ENCODE assay signal across 8 mouse cellular contexts in the genomic region with DNA sequence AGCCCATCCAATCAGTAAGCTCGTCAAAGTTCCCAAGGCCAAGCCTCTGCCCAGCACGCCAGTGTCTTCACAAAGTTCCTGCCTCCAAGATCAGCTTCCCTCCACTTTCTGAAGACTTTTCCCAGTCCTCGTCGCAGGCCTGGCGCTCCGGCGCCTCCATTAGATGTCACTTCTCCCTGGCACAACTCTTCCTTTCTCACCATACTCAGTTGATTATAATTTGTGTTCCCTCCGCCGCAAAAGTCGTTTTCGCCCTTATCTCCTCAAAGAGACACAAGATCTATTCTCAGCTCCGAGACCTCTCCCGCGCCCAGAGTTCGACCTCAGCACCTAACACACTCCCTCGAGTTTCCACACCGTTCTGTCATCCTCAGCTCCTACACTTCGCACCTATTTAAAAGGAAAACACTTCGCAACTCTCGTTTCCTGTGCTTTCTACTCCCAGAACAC. TPM values are rescaled to one million over a fixed set of nuclear protein-coding genes. Genes with fewer than 3 reads are reported as not detected.
DNase-seq lines count a peak whose midpoint lies in the region; ATAC-seq and TF ChIP-seq lines count a peak whose summit lies in the region.

No protein-coding gene starts in this region.

- DNase-seq in gastrocnemius, postnatal 10 days, result peak; percentile 22
- no peak for DNase-seq in gastrocnemius, adult 18-20 months (ENCODE audit: low spot score)
- DNase-seq in c-Kit-positive CD71-positive TER-119-negative erythroid progenitor cells, embryonic 14.5 days (ENCODE audit: low read depth), result peak; percentile 56
- peak; percentile 36 for DNase-seq in heart, postnatal 4 days
- no peak for DNase-seq in liver, embryonic 11.5 days (ENCODE audit: low spot score)
- DNase-seq in urinary bladder, postnatal 25 days (ENCODE audit: low spot score), result no peak

- H3K4me3 ChIP-seq in liver, embryonic 11.5 days (ENCODE audit: low read depth, low read length), result peak overlapping the region; percentile 99
- H3K4me3 ChIP-seq in olfactory bulb, adult 2 months (ENCODE audit: insufficient read depth, low read depth, low read length), result peak overlapping the region; percentile 87

- H3K36me3 ChIP-seq in liver, embryonic 11.5 days (ENCODE audit: control insufficient read depth, insufficient read depth, low read length), result no peaks in the 10 kb centered on the region; the same call in 1 of the 2 replicates

- peaks cover 34% of the 10 kb centered on the region for H3K4me1 ChIP-seq in liver, embryonic 11.5 days (replicated peaks; ENCODE audit: control insufficient read depth, insufficient read depth, low read length)
- peaks cover 13% of the 10 kb centered on the region for H3K4me1 ChIP-seq in olfactory bulb, adult 2 months (ENCODE audit: control insufficient read depth, insufficient read depth, low read length)

- peak; percentile 3 for ATAC-seq in CD4-positive, CD25-positive, alpha-beta regulatory T cell, adult 4 months
- ATAC-seq in liver, embryonic 11.5 days (replicated peaks; ENCODE audit: low FRiP score), result no peak

- H3K9me3 ChIP-seq in liver, embryonic 11.5 days (ENCODE audit: control insufficient read depth, low read length), result no peaks in the 10 kb centered on the region

- peak overlapping the region; percentile 91 for H3K9ac ChIP-seq in liver, embryonic 11.5 days (ENCODE audit: low read depth, low read length)

- H3K27me3 ChIP-seq in liver, embryonic 11.5 days (replicated peaks; ENCODE audit: control insufficient read depth, insufficient read depth, low read length), result no peaks in the 10 kb centered on the region

- TF ChIP-seq CTCF in olfactory bulb, adult 2 months (IDR thresholded peaks at IDR 0.05; ENCODE audit: insufficient read depth, low read depth, low read length), result no peak

- no peak for TF ChIP-seq POLR2A in olfactory bulb, adult 2 months (IDR thresholded peaks at IDR 0.05; ENCODE audit: insufficient read depth, low read depth, low read length)

- H3K4me2 ChIP-seq in liver, embryonic 11.5 days, result peak overlapping the region; percentile 97

- WGBS in liver, embryonic 11.5 days, result under 1% methylated on average over 20 of the region's 20 CpGs
- WGBS in olfactory bulb, adult 2 months, result under 1% methylated on average over 20 of the region's 20 CpGs

- peak overlapping the region; percentile 89 for H3K27ac ChIP-seq in liver, embryonic 11.5 days (ENCODE audit: low read depth, low read length)
- peak overlapping the region; percentile 32; the same call in 1 of the 2 replicates for H3K27ac ChIP-seq in olfactory bulb, adult 2 months (ENCODE audit: insufficient read depth, low read depth, low read length)

RNA-seq across cellular contexts. Expression of a gene that starts 0.9 kb away (rescaled TPM):
- total RNA-seq in gastrocnemius, postnatal 10 days (2021), result 10 to 100 TPM; 76.7 to 78.6 TPM
- 100 to 1,000 TPM; 211 to 222 TPM for total RNA-seq in gastrocnemius, adult 18-20 months (2021)
- polyA plus RNA-seq in CD4-positive, CD25-positive, alpha-beta regulatory T cell, adult 4 months (2017; shearing (Covaris generic)), result 10 to 100 TPM; 14.6 to 14.9 TPM
- 100 to 1,000 TPM; 104 to 107 TPM for total RNA-seq in heart, postnatal 4 days (2021)
- 19.2 and 22.7 TPM in 2 replicates for polyA plus RNA-seq in liver, embryonic 11.5 days (2014; fragmentation: Nextera tagmentation; extraction: Ambion mirVana)
- polyA plus RNA-seq in olfactory bulb, adult 2 months (2012; ENCODE audit: insufficient read depth, insufficient read length, low replicate concordance, missing spikeins), result 114 TPM in 1 of 2 replicates, not detected in the other

RNA-seq across cellular contexts. Expression of a gene that starts 18.4 kb away (rescaled TPM):
- total RNA-seq in gastrocnemius, postnatal 10 days (2021), result 10 to 100 TPM; 93.1 to 94.1 TPM
- total RNA-seq in gastrocnemius, adult 18-20 months (2021), result 10 to 100 TPM; 66.9 to 69.7 TPM
- 10 to 100 TPM; 84.0 to 86.8 TPM for polyA plus RNA-seq in CD4-positive, CD25-positive, alpha-beta regulatory T cell, adult 4 months (2017; shearing (Covaris generic))
- 100 to 1,000 TPM in 1 of 2 experiments, 10 to 100 TPM in 1; 94.2 to 102 TPM for total RNA-seq in heart, postnatal 4 days (2021)
- 305 and 315 TPM in 2 replicates for polyA plus RNA-seq in liver, embryonic 11.5 days (2014; fragmentation: Nextera tagmentation; extraction: Ambion mirVana)
- polyA plus RNA-seq in olfactory bulb, adult 2 months (2012; ENCODE audit: insufficient read depth, insufficient read length, low replicate concordance, missing spikeins), result not detected in 2 replicates

RNA-seq across cellular contexts. Expression of a gene that starts 36.7 kb away (rescaled TPM):
- 10 to 100 TPM; 15.0 to 20.4 TPM for total RNA-seq in gastrocnemius, postnatal 10 days (2021)
- total RNA-seq in gastrocnemius, adult 18-20 months (2021), result 10 to 100 TPM; 23.7 to 26.1 TPM
- 1 to 10 TPM in 1 of 2 experiments, under 1 TPM in 1; 0.65 to 1.3 TPM for polyA plus RNA-seq in CD4-positive, CD25-positive, alpha-beta regulatory T cell, adult 4 months (2017; shearing (Covaris generic))
- total RNA-seq in heart, postnatal 4 days (2021), result 10 to 100 TPM; 20.7 to 21.9 TPM
- polyA plus RNA-seq in liver, embryonic 11.5 days (2014; fragmentation: Nextera tagmentation; extraction: Ambion mirVana), result 9.2 and 9.4 TPM in 2 replicates
- polyA plus RNA-seq in olfactory bulb, adult 2 months (2012; ENCODE audit: insufficient read depth, insufficient read length, low replicate concordance, missing spikeins), result not detected in 2 replicates

Comparison
In these comparisons a context has a peak if more than half of its experiments do, and no peak if none do; other contexts are left out.
1. DNase-seq: peak in gastrocnemius, postnatal 10 days (single experiment), c-Kit-positive CD71-positive TER-119-negative erythroid progenitor cells, embryonic 14.5 days (single experiment) and heart, postnatal 4 days (single experiment); none in gastrocnemius, adult 18-20 months (single experiment), liver, embryonic 11.5 days (single experiment) and urinary bladder, postnatal 25 days (single experiment).